ENCODE assay signal across 8 mouse cellular contexts in genomic region chr10:108163451-108163850, GRCm38 (mm10). TPM values are rescaled to one million over a fixed set of nuclear protein-coding genes. Genes with fewer than 3 reads are reported as not detected.
DNase-seq lines count a peak whose midpoint lies in the region; ATAC-seq and TF ChIP-seq lines count a peak whose summit lies in the region.

No protein-coding gene starts in this region.

- peaks cover 45% of the 10 kb centered on the region for H3K4me1 ChIP-seq in erythroblast, embryonic 14.5 days (ENCODE audit: control insufficient read depth)
- peaks cover 7% of the 10 kb centered on the region for H3K4me1 ChIP-seq in testis, adult 2 months (ENCODE audit: control insufficient read depth, insufficient read depth, low read length)
- peaks cover 16% of the 10 kb centered on the region for H3K4me1 ChIP-seq in liver, embryonic 11.5 days (replicated peaks; ENCODE audit: control insufficient read depth, insufficient read depth, low read length)

- peaks cover 24% of the 10 kb centered on the region for H3K36me3 ChIP-seq in erythroblast, embryonic 14.5 days (ENCODE audit: control insufficient read depth)
- no peaks in the 10 kb centered on the region for H3K36me3 ChIP-seq in testis, adult 2 months (ENCODE audit: control insufficient read depth, insufficient read depth, low read length)
- no peaks in the 10 kb centered on the region for H3K36me3 ChIP-seq in liver, embryonic 11.5 days (ENCODE audit: control insufficient read depth, insufficient read depth, low read length)

- peak overlapping the region; percentile 83 for H3K4me2 ChIP-seq in liver, embryonic 11.5 days

- H3K4me3 ChIP-seq in erythroblast, embryonic 14.5 days (replicated peaks) = peak overlapping the region; percentile 100
- peak overlapping the region; percentile 100; the same call in 1 of the 2 replicates for H3K4me3 ChIP-seq in testis, adult 2 months (ENCODE audit: control insufficient read depth, low read depth, low read length)
- peak overlapping the region; percentile 100 for H3K4me3 ChIP-seq in liver, embryonic 11.5 days (ENCODE audit: low read depth, low read length)

- H3K27ac ChIP-seq in testis, adult 2 months (ENCODE audit: control insufficient read depth, insufficient read depth, low read depth, low read length) = peak overlapping the region; percentile 99
- H3K27ac ChIP-seq in liver, embryonic 11.5 days (ENCODE audit: low read depth, low read length) = no peak overlapping the region

- ATAC-seq in erythroblast, adult 5-6 weeks (replicated peaks; ENCODE audit: low FRiP score, poor library complexity, severe bottlenecking) = no peak
- no peak for ATAC-seq in liver, embryonic 11.5 days (replicated peaks; ENCODE audit: low FRiP score)

- H3K9me3 ChIP-seq in erythroblast, embryonic 14.5 days (ENCODE audit: control insufficient read depth, low read length) = no peaks in the 10 kb centered on the region
- H3K9me3 ChIP-seq in liver, embryonic 11.5 days (ENCODE audit: control insufficient read depth, low read length) = no peaks in the 10 kb centered on the region

- DNase-seq in testis, postnatal 14 days (ENCODE audit: low spot score) = no peak
- no peak for DNase-seq in liver, embryonic 11.5 days (ENCODE audit: low spot score)
- DNase-seq in urinary bladder, postnatal 25 days (ENCODE audit: low spot score) = no peak
- no peak for DNase-seq in adrenal gland, postnatal 36 days
- DNase-seq in right cerebral cortex, adult 18-20 months = no peak

- H3K27me3 ChIP-seq in erythroblast, embryonic 14.5 days (ENCODE audit: control insufficient read depth) = peaks cover 5% of the 10 kb centered on the region
- no peaks in the 10 kb centered on the region for H3K27me3 ChIP-seq in testis, adult 2 months (ENCODE audit: control insufficient read depth, insufficient read depth, low read length)
- no peaks in the 10 kb centered on the region for H3K27me3 ChIP-seq in liver, embryonic 11.5 days (replicated peaks; ENCODE audit: control insufficient read depth, insufficient read depth, low read length)

- no peak for TF ChIP-seq POLR2A in testis, adult 2 months (IDR thresholded peaks at IDR 0.05; ENCODE audit: control insufficient read depth, low read depth, low read length)

- 23% methylated on average over 3 of the region's 3 CpGs for WGBS in liver, embryonic 11.5 days

- peak overlapping the region; percentile 99 for H3K9ac ChIP-seq in liver, embryonic 11.5 days (ENCODE audit: low read depth, low read length)

- no peak for TF ChIP-seq CTCF in testis, adult 2 months (IDR thresholded peaks at IDR 0.05; ENCODE audit: control insufficient read depth, insufficient read depth, insufficient replicate concordance, low read depth, low read length)

RNA-seq across cellular contexts. Expression of gene Ppp1r12a, which starts 1.5 kb away (rescaled TPM):
- 0.72 and 1.0 TPM in 2 replicates for polyA plus RNA-seq in erythroblast, embryonic 14.5 days (2012)
- 49.9 and 53.6 TPM in 2 replicates for total RNA-seq in erythroblast, adult 5-6 weeks (2015; ENCODE audit: low replicate concordance)
- total RNA-seq in erythroblast, adult 5-6 weeks (2017; ENCODE audit: low replicate concordance) = 80.1 and 81.4 TPM in 2 replicates
- 13.7 and 15.2 TPM in 2 replicates for polyA plus RNA-seq in testis, adult 2 months (2012; rRNA removed)
- 69.4 and 74.9 TPM in 2 replicates for polyA plus RNA-seq in liver, embryonic 11.5 days (2014; fragmentation: Nextera tagmentation; extraction: Ambion mirVana)
- 100 to 1,000 TPM; 102 to 127 TPM for total RNA-seq in adrenal gland, postnatal 36 days (2021)
